Mouse (Mus musculus) thymus, adult 2 months (tissue): ENCODE data around the gene Limd1.

Experiments used
- CTCF ChIP-seq: fragments of 200-500 bp; IDR thresholded peaks from 2 replicates; pipeline ENCODE4 v1.5.1; 2012; ENCODE audit warnings: mild to moderate bottlenecking, control low read depth, low read length, moderate library complexity, borderline replicate concordance; ENCODE audit not compliant: control insufficient read depth, poor library complexity, insufficient read depth; ENCODE audit errors: extremely low read depth
- POLR2A ChIP-seq: fragments of 200-500 bp; IDR thresholded peaks from 2 replicates; pipeline ENCODE4 v1.6.1; 2012; ENCODE audit warnings: mild to moderate bottlenecking, low read length, control low read depth, moderate library complexity; ENCODE audit not compliant: control insufficient read depth, poor library complexity, insufficient read depth; ENCODE audit errors: extremely low read depth

GRCm38 (mm10) chr9:123480253-123480921 lies 1.9 kb downstream of the Limd1 start:
- no peak for TF ChIP-seq CTCF
- TF ChIP-seq POLR2A, result no peak
